In genomic region chr19:32759357-32760024, GRCm38 (mm10) we compare ENCODE assay signal across 8 mouse cellular contexts. TPM values are rescaled to one million over a fixed set of nuclear protein-coding genes. Genes with fewer than 3 reads are reported as not detected.
A peak's percentile ranks its signal among the peaks of the same experiment; 100 is the strongest.
DNase-seq lines count a peak whose midpoint lies in the region; ATAC-seq and TF ChIP-seq lines count a peak whose summit lies in the region.

No protein-coding gene starts in this region.

- peak overlapping the region; percentile 100 for H3K9ac ChIP-seq in lung, embryonic 16.5 days (ENCODE audit: low read length)
- H3K9ac ChIP-seq in limb, embryonic 11.5 days (ENCODE audit: low read length), result no peak overlapping the region

- H3K4me1 ChIP-seq in lung, embryonic 16.5 days (replicated peaks; ENCODE audit: control insufficient read depth, insufficient read depth, low read length), result peaks cover 15% of the 10 kb centered on the region
- peaks cover 2% of the 10 kb centered on the region for H3K4me1 ChIP-seq in embryonic fibroblast, embryonic 13.5 days (ENCODE audit: control insufficient read depth, insufficient read depth, low read length)
- H3K4me1 ChIP-seq in limb, embryonic 11.5 days (ENCODE audit: control insufficient read depth, insufficient read depth, low read length), result peaks cover 12% of the 10 kb centered on the region; the same call in 1 of the 2 replicates
- peaks cover 2% of the 10 kb centered on the region for H3K4me1 ChIP-seq in olfactory bulb, adult 2 months (ENCODE audit: control insufficient read depth, insufficient read depth, low read length)

- H3K27ac ChIP-seq in lung, embryonic 16.5 days (ENCODE audit: low read length), result no peak overlapping the region
- peak overlapping the region; percentile 73 for H3K27ac ChIP-seq in embryonic fibroblast, embryonic 13.5 days (ENCODE audit: insufficient read depth, low read length)
- no peak overlapping the region for H3K27ac ChIP-seq in limb, embryonic 11.5 days (replicated peaks; ENCODE audit: low read depth, low read length)
- peak overlapping the region; percentile 77 for H3K27ac ChIP-seq in olfactory bulb, adult 2 months (ENCODE audit: insufficient read depth, low read depth, low read length)

- H3K9me3 ChIP-seq in lung, embryonic 16.5 days (ENCODE audit: control insufficient read depth, low read length), result no peaks in the 10 kb centered on the region
- H3K9me3 ChIP-seq in limb, embryonic 11.5 days (ENCODE audit: control insufficient read depth, low read length), result no peaks in the 10 kb centered on the region

- 2% methylated on average over 8 of the region's 8 CpGs for WGBS in lung, embryonic 16.5 days
- WGBS in limb, embryonic 11.5 days, result 4% methylated on average over 8 of the region's 8 CpGs
- 0% methylated on average over 8 of the region's 8 CpGs for WGBS in olfactory bulb, adult 2 months

- peak overlapping the region; percentile 97 for H3K4me2 ChIP-seq in lung, embryonic 16.5 days (ENCODE audit: low read depth, low read length)
- peak overlapping the region; percentile 83 for H3K4me2 ChIP-seq in limb, embryonic 11.5 days (ENCODE audit: low read depth, severe bottlenecking)

- ATAC-seq in lung, embryonic 16.5 days (ENCODE audit: low read depth), result no peak
- no peak for ATAC-seq in limb, embryonic 11.5 days (ENCODE audit: insufficient number of reproducible peaks, low FRiP score, low TSS enrichment, low read depth)

- peak overlapping the region; percentile 96 for H3K4me3 ChIP-seq in lung, embryonic 16.5 days (ENCODE audit: low read length)
- peak overlapping the region; percentile 96 for H3K4me3 ChIP-seq in embryonic fibroblast, embryonic 13.5 days (ENCODE audit: insufficient read depth, low read length)
- H3K4me3 ChIP-seq in limb, embryonic 11.5 days (ENCODE audit: low read depth, low read length), result peak overlapping the region; percentile 97
- peak overlapping the region; percentile 48 for H3K4me3 ChIP-seq in olfactory bulb, adult 2 months (ENCODE audit: insufficient read depth, low read depth, low read length)

- no peak for TF ChIP-seq CTCF in embryonic fibroblast, embryonic 13.5 days (IDR thresholded peaks at IDR 0.05; ENCODE audit: borderline replicate concordance, insufficient read depth, low read length)
- TF ChIP-seq CTCF in olfactory bulb, adult 2 months (IDR thresholded peaks at IDR 0.05; ENCODE audit: insufficient read depth, low read depth, low read length), result no peak

- intact Hi-C loops in left cerebral cortex, postnatal 36 days (cut with DNase I), result loop anchor here (5.0 kb wide), 3 partner anchors 148 to 343 kb away; no protein-coding TSS in a partner anchor

- no peak for TF ChIP-seq POLR2A in embryonic fibroblast, embryonic 13.5 days (IDR thresholded peaks at IDR 0.05; ENCODE audit: low read depth, low read length)
- TF ChIP-seq POLR2A in olfactory bulb, adult 2 months (IDR thresholded peaks at IDR 0.05; ENCODE audit: insufficient read depth, low read depth, low read length), result no peak

- no peak for DNase-seq in lung, postnatal 10 days
- no peak for DNase-seq in limb, embryonic 11.5 days (ENCODE audit: low spot score)
- no peak for DNase-seq in left cerebral cortex, postnatal 36 days (ENCODE audit: low spot score in 2 of 2)
- DNase-seq in gastrocnemius, postnatal 4 days (ENCODE audit: low spot score in 2 of 2), result no peak
- no peak for DNase-seq in cerebellum, adult 18-20 months

- H3K27me3 ChIP-seq in lung, embryonic 16.5 days (ENCODE audit: control insufficient read depth, insufficient read depth, low read depth, low read length), result no peaks in the 10 kb centered on the region
- H3K27me3 ChIP-seq in limb, embryonic 11.5 days (ENCODE audit: control insufficient read depth, insufficient read depth, low read length), result 0 out of 2 replicates have a peak, but pooled peaks cover under 1% of the 10 kb centered on the region

- no peaks in the 10 kb centered on the region for H3K36me3 ChIP-seq in lung, embryonic 16.5 days (ENCODE audit: control insufficient read depth, insufficient read depth, low read length)
- no peaks in the 10 kb centered on the region for H3K36me3 ChIP-seq in limb, embryonic 11.5 days (ENCODE audit: control insufficient read depth, insufficient read depth, low read length)

RNA-seq across cellular contexts. Expression of gene Pten, which starts 2.2 kb away (rescaled TPM):
- polyA plus RNA-seq in lung, embryonic 16.5 days (2015; fragmentation: Nextera tagmentation; extraction: Ambion mirVana), result 9.1 and 9.5 TPM in 2 replicates
- 104 and 134 TPM in 2 replicates for polyA plus RNA-seq in embryonic fibroblast, embryonic 13.5 days (2011; ENCODE audit: insufficient read length, low read depth, missing spikeins)
- 6.9 and 7.8 TPM in 2 replicates for polyA plus RNA-seq in limb, embryonic 11.5 days (2014; fragmentation: Nextera tagmentation; extraction: Ambion mirVana)
- polyA plus RNA-seq in olfactory bulb, adult 2 months (2012; ENCODE audit: insufficient read depth, insufficient read length, low replicate concordance, missing spikeins), result 127 and 174 TPM in 2 replicates
- 100 to 1,000 TPM; 146 to 153 TPM for total RNA-seq in left cerebral cortex, postnatal 36 days (2021)
- total RNA-seq in gastrocnemius, postnatal 4 days (2021), result 10 to 100 TPM; 41.7 to 48.4 TPM

RNA-seq across cellular contexts. Expression of gene Atad1, which starts 19.9 kb away (rescaled TPM):
- polyA plus RNA-seq in lung, embryonic 16.5 days (2015; fragmentation: Nextera tagmentation; extraction: Ambion mirVana), result 57.9 and 62.8 TPM in 2 replicates
- 87.2 and 97.8 TPM in 2 replicates for polyA plus RNA-seq in embryonic fibroblast, embryonic 13.5 days (2011; ENCODE audit: insufficient read length, low read depth, missing spikeins)
- polyA plus RNA-seq in limb, embryonic 11.5 days (2014; fragmentation: Nextera tagmentation; extraction: Ambion mirVana), result 68.8 and 71.5 TPM in 2 replicates
- not detected in 2 replicates for polyA plus RNA-seq in olfactory bulb, adult 2 months (2012; ENCODE audit: insufficient read depth, insufficient read length, low replicate concordance, missing spikeins)
- 10 to 100 TPM; 94.7 to 97.0 TPM for total RNA-seq in left cerebral cortex, postnatal 36 days (2021)
- 10 to 100 TPM; 40.5 to 44.7 TPM for total RNA-seq in gastrocnemius, postnatal 4 days (2021)

Comparison
In these comparisons a context has a peak if more than half of its experiments do, and no peak if none do; other contexts are left out.
1. H3K27ac ChIP-seq: peak in embryonic fibroblast, embryonic 13.5 days (single experiment) and olfactory bulb, adult 2 months (single experiment); none in lung, embryonic 16.5 days (single experiment) and limb, embryonic 11.5 days (single experiment).
2. RNA of gene Atad1, which starts 19.9 kb away (polyA plus RNA-seq): 87.2 to 97.8 TPM in embryonic fibroblast, embryonic 13.5 days, 68.8 to 71.5 TPM in limb, embryonic 11.5 days and 57.9 to 62.8 TPM in lung, embryonic 16.5 days; not detected in olfactory bulb, adult 2 months; every median in the first group is over 10 times any median in the second.
3. Peak in every context shown above with its lines, with median percentiles within 50 percentile points of each other: H3K4me3 ChIP-seq.